Mouse (Mus musculus) olfactory bulb, adult 2 months (tissue): ENCODE results near the gene Gtf2b.

Experiments
- CTCF ChIP-seq: fragments of 200-500 bp; IDR thresholded peaks from 2 replicates; pipeline ENCODE4 v1.5.1; 2012; ENCODE audit warnings: low read depth, mild to moderate bottlenecking, low read length, moderate library complexity; ENCODE audit not compliant: insufficient read depth
- POLR2A ChIP-seq: fragments of 200-500 bp; IDR thresholded peaks from 2 replicates; pipeline ENCODE4 v1.6.1; 2012; ENCODE audit warnings: mild to moderate bottlenecking, low read depth, low read length, moderate library complexity; ENCODE audit not compliant: insufficient read depth

DNA sequence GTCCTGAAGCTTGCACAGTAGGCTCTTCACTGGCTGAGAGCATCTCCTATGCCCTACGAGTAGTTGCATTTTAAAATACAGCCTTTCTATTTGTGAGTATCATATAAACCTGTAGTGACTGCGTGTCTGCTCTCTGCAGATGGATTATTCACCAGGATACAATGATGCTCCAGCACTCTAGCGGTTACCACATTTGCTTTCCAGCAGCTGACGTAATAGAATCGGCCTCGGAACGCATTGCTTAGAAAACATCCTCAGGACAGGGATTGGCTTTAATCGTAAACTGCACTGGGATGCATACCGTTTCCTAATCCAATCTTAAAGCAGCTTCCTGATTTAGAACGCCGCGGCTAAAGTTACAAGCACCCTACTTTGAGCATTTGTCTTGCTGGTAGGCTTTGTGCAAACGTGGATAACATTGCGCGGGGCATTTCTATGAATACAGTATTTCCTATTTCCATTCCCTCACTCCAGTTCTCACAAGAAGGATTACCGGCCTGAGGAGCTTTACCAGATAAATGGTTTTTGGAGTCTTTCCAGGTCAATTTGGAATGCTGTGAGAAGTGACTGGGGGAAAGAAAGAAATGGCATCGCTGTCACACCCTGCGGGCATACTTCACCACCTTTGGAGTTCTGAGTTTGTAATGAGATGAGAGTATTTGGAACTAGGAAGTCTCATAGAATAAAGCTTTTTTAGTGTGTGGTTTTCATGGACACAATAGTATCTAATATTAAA is 9.5 kb upstream of the Gtf2b start:
- TF ChIP-seq CTCF: no peak
- TF ChIP-seq POLR2A: no peak
